Mouse (Mus musculus) MN1 (cell line): ENCODE data around the gene Prss22.
A peak's percentile ranks its signal among the peaks of the same experiment; 100 is the strongest.
"Not testable (repeated sequence)": the region's sequence is repeated elsewhere in the genome, so short reads cannot be mapped to it uniquely, and the experiment has no call there.

Experiments
- DNase-seq: peaks from one replicate; pipeline ENCODE4 v3.0.0-alpha.2; 2016; ENCODE audit warnings: low spot score

The Prss22 gene

DNA sequence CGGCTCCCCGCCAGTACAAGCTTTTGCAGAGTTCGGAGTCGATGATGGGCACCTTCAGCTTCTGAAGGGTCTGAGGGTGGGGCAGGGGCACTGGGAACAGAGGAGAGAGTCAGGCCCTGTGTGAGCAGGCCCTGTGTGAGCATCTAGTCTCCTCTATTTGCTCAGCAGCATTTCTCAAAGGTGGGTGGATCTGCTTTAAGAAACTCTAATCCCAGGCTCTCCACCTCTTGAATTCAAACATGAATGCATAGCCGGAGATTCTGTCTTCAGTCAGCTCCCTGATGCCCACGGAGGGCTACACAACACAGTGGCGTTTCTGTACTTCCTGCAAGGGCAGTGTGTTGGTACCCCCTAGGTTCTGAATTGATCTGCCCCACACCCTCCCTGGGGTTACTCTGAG, 3.2 kb downstream of the Prss22 start:
- DNase-seq = no peak

DNA sequence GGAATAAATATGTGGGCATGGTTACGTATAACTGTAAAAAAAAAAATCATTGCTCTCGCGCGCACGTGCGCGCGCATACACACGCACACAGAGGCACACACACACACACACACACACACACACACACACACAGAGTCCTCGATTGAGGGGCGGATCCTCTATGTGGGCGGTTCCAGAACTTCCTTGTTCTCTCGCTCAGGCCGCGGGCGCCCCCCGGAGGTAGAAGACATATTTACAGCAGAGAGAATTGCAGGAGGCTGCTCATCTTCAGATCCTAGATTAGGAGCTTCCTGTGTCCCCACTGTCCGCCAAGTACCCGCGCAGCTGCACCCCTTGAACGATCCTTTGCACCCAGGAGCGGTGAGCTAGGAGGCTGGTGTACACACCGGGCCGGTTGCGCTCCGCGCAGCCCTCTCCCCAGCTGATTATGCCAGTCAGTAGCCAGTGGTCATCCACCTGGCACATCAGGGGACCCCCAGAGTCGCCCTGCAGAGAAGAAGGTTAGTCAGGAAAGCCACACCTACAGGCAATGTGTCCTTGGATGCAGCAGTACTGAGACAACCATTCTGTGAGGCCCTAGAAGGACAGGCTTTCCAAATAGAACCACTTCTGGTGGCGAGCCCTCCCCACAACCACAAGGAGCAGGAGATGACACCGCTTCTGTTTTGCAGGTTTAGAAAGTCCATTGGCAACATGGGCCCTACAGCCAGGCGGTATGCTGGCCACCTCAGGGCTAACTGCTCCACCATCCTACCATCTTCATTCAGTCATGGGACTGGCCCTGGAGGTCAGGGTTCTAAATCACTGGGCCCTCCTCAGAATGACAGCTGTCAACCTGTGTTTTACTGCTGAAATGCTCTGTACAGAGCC, 4.1 kb downstream of the Prss22 start:
- no peak for DNase-seq

DNA sequence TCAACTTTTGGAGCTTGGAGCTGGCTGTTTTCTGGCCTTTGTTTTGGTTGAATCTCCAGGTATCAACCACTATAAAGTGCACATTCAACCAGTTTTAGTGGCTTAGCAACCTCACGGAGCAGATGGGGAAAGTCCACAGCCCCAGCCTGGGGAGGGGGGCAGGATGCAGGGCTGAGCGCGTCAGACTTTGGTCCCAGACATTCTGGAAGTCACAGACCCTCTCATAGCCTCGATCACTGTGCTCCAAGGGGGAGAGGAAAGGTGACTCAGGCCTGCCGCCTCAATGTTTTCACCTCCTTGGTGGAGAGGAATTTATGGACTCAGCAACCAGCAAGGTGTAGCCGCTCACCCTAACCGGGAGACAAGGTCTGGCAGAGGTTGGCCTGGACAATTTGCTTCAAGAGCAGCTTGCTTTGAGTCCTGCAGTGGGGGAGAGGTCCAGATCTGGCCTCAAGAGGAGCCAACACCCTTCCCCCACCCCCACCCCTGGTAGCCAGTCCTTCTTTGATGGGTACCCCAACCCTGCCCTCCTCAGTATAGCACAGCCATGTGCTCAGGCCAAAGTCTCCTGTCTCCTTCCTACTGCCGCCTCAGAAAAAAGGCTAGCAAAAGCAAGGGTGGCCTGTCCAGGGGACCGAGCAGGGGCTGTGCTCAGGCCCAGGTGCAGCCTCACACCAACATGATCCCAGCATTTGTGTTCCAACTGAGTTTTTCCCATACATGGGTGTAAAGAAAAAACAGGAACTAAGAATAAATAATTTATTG, 4.9 kb downstream of the Prss22 start:
- no peak for DNase-seq

DNA sequence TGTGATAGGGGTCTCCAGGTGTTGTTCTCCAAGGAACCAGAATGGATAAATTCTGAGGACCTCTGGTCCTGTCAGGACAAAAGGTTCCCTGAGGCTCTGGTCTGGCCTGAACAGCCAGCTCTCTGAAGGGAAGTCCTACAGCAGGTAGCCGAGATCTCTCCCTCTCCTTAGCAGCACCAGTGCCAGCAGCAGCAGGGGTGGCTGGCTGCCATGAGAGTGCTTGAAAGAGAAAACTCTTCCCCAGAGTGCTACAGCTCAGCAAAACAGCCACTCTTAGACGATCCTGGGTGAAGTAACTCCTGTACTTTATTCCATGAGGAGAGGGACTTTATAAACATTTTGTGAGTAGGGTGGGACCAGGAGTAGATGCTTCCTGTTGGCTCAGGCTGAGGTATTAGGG, 8.1 kb downstream of the Prss22 start:
- no peak for DNase-seq

DNA sequence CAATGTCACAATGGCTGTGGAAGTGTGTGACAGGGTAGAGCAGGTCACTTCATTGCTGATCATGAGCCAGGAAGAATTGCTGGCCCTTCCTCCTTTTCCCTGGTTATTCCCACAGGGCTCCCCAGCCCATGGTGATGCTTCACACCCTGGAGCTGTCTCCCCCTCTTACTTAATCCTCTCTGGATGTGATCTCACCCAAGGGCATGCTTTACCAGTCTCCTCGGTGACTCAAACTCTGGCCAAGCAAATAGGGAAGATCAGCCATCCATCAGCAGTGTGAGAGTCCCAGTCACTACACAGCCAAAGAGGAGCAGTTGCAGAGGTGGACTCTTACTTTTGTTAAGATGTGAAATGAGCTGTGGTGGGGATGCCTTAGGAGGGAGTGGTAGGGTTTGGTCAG, 12.9 kb downstream of the Prss22 start:
- no peak for DNase-seq

DNA sequence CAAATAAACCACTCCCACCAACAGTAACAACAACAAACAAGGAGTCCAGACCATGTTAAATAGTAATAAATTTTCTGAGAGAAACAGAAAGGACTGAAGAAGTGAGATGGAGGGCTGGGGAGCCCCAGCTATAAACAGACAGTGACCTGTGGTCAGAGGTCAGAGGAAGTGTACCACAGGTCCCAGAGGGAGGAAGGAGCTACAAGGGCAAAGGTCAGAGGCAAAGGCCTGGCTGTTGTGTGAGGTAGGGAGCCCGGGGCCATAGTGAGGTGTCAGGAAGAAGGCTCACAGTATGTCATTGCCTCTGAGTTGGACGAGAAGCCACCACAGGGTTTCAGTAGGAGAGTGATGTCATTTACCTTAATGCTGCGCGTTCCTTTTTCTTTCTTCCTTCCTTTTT, 15.0 kb downstream of the Prss22 start:
- no peak for DNase-seq

DNA sequence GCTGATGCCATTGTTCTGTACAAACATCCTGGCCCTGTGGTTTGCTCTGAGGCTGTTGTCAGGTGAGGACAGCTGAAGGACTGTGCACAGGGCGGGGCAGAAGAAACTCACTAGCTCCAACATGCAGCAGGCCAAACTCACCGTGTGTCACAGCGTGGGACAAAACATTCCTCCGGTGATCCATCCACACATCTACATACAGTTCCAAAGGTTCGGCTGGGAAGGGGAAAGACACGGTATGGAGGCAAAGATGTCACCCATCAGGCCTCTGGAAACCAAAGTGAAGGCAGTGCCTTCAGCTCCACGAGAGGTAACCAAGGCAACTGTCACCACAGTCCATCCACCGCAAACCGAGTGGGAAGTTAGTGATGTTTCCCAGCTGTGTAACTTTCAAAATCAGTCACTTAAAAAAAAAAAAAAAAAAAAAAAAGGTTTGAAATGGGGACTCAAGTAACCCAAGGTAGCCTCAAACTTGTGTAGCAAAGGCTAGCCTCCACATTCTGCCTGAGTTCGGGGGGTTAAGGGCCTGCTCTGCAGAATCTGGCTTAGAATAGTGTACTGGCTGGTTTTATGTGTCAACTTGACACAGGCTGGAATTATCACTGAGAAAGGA, 17.5 kb downstream of the Prss22 start, which contains the start of gene Prss30:
Gene Prss30, minus strand, starts transcription at position 270 of the 613 bp plus-strand sequence.
- no peak for DNase-seq

DNA sequence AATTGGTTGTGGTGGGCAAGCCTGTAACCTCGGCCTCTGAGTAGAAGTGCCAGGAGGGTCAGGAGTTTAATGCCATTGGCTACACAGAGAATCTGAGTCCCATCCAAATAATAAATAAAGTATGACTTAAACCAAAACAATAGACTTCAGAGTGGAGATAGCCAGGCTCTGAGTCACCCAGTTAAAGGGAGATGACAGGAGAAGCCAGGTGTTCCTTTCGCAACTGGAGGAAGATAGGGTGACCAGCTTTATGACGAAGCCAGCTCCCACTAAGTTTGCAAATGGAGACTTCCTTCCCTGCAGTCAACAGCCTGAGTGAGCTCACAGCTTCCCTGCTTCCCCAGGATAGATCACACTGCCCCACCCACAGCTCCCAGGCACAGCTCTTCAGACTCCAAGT, 18.4 kb downstream of the Prss22 start:
- DNase-seq = no peak

DNA sequence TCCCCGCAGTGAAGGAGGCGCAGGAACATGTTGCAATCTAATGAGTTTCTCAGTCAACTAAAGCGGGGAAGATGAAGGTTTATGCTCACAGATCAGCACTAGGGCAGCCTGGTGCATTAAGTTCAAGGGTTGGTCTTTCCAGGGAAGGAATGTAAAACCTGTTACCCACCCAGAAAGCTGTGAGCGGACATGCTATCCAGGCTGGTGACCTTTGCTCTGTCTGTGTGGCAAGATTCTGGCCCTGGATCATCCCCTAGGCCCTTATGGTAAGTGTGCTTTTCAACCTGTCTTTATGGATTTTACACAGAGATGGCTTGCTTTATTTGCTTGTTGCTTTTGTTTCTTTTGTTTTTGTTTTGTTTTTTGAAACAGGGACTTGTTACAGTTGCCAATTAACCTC, 21.2 kb downstream of the Prss22 start:
- no peak for DNase-seq

DNA sequence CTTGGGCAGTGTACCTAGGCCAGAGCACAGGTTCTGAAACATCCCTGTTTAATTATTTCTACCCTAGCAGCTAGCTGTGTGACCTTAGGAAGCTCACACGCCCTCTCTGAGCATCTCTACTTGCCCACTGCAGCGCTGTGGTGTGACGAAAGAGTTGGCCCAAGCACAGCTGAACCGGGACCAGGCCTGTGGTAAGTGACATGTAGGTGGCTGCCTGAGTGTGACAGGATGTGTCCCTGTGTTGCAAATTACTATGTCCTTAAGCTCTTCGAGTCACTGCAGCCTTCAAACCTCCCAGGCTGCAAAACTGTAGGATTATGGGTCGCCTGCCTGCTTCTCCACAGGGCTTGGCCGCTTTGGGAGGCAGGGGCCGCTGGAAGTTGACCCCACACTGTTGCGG, 26.6 kb downstream of the Prss22 start:
- no peak for DNase-seq

DNA sequence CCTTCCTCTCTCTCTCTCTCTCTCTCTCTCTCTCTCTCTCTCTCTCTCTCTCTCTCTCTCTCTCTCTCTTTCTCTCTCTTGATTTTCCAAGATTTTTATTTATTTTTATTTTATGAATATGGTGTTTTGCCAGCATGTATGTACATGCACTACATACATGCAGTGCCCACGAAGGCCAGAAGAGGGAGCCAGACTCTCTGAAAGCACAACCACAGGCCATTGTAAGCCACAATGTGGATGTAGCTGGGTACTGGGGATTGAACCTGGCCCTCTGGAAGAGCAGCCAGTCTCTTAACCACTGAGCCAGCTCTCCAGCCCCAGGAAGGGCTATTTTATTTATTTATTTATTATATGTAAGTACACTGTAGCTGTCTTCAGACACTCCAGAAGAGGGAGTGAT, 28.7 kb downstream of the Prss22 start:
- DNase-seq = peak; percentile 37

DNA sequence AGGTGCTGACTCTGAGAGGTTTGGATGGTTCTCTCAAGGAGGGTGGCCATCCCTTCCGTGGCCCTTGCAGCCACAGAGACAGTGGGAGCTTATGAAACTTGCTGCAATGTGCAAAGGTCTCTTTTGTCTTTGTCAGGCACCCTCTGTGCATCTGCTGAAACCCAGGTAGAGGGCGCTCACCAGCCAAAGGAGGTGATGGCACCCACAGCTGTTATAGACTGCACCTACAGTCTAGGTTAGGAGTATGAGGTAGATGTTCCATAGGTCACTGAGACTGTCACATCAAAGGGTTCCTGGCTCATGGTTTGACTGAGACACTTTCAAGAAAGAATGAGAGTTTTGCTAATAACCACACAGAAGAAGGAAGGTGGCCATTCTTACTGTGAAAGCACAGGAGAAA, 29.1 kb downstream of the Prss22 start:
- DNase-seq = no peak

DNA sequence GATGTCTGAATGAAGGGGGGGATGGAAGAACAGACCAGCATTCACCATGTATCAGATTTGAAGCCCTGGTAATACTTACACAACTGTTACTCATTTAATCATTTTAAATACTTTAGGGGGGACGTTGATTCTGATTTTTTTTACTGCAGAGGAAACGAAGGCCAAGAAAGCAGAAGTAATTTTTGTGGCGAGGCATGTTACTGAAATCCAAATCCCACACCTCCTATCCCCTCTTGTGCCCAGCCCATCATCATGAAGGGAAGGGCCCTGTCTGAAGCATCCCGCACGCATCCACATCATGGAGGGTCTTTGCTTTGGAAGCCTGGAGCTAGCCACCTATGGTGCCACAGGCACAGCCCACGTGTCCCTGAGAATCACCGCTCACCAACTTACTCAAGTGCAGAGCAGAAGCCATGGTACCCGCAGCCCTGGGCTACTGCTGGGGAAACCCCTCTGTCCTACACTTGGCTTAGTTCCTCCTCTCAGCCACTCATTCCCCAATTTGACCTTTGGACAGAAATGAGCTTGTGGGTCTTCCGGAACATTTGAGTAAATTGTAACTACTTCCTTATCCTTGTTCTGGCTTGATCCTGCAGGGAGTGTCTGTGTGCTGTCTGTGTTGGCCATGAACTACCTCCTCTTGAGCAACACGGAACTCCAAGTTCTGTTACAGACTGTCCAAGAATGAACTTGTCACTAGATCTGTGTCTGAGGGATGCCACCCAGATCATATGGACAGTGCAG, 31.1 kb downstream of the Prss22 start:
- no peak for DNase-seq

DNA sequence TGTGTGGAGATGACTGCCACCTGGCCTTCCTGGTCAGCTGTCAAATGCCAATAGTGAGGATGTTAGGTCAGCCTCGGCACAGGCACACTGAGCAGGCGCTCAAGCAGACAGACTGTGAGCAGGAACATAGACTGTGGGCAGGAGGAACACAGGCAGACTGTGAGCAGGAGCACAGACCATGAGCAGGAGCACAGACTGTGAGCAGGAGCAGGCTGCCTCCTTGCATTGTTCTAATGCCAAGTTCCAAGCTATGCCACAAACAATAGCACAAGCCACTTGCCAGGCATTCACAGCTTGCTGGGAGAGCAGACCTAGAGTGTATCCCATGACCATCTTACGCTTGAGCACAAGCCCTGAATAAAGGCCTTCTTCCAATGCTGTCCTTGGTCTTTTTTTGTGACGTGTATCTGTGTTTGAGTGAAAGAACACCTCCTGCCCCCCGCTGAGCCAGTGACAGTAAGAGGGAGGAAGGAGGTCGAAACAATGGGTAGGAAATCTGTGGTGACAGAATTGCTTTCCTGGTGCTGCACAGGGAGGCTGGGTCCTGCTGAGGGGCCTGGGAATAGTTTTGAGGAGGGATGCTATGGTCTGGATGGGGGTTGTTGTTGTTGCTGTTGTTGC, 32.0 kb downstream of the Prss22 start:
- DNase-seq = no peak

DNA sequence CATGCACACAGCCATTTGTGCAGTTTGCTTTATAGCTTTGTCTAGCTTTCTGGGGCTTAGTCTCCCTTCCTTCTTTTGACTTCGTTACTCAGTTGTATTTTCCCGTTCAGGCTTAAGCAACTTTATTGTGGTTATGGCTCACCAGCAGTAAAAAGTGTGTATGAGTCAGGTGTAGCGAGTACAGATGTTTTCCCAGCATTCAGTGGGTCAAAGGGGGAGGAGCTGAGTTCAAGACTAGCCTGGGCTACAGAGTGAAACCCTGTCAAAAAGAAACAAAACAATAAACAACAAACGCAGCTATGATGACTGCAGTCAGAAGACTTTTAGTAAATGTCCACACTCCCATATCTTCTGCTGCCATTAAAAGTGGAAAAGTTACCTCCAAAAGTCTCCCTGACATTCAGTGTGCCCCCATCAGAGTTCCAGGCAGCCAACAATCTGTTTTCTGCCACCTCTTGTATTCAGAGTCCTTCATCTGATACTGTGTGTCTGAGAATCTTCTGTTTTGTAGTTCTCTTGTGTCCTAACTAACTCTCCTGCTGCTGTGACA, 36.3 kb downstream of the Prss22 start:
- no peak for DNase-seq

DNA sequence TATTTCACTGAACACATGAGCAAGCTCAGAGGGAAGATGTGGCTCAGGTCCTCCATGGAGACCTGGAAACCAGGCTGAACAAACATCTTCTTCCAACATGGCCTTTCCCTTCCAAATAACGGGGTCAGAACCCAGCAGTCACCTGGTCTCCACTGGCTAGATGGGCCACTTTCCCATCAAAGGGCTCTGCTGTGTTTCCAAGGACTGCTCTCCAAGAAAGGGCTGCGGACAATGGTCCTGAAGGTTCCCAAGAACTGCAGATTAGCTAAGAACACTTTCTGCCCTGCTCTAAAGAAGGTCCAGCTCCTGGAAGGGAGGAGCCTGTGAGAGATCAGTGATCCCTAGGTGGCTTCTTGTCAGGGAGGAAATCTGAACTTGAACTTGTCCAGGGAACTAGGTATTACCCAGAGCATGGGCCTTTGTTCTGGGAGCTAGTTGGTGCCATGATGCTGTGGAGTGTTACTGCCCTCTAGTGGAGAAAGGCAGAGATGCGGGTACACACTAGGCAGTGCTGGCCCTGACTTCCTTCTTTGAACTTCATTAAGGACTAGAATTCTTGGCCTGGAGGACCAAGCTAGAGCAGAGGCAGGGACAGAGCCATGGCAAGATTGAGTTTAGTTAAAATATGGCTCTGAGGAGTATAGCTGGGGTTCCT, 37.7 kb downstream of the Prss22 start:
- DNase-seq = peak; percentile 83

DNA sequence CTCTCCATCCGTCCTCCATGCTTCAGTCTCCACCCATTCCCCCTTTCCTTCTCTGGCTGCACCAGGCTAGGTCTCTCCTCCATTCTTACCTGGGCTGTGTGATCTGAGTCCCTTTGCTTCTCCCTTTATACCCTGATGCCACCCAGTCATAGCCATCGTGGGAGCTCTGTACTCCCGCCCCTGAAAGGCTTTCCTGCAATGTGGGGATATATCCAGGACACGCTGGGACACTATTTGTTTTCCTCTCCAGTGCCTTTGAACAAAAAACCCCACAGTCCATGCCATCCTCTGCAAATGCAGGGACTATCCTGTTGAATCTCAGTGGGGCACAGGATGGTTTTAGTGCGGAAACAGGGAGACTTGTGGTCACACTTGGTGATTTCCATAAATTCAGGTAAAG, 42.7 kb downstream of the Prss22 start, which contains the start of gene Sbpl:
Gene Sbpl, minus strand, starts transcription at position 101 of the 400 bp plus-strand sequence.
- no peak for DNase-seq

DNA sequence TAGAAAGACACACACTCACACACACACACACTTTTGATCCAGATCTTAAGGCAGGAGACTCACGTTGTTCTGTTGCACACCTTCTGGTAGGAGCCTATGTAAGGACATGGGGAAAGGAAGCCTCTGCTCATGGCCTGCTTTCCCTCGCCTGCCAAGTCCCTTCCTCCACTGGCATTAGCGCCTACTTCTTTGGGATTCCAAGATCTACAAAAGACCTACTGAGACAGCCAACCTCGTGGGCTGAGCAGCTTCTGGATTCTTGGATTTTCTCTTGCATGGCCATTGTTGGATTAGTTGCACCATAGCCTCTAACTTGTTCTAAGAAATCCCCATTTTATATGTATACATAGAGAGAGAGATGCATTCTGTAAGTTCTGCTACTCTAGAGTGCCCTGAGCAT, 47.1 kb downstream of the Prss22 start:
- DNase-seq = not testable (repeated sequence)

DNA sequence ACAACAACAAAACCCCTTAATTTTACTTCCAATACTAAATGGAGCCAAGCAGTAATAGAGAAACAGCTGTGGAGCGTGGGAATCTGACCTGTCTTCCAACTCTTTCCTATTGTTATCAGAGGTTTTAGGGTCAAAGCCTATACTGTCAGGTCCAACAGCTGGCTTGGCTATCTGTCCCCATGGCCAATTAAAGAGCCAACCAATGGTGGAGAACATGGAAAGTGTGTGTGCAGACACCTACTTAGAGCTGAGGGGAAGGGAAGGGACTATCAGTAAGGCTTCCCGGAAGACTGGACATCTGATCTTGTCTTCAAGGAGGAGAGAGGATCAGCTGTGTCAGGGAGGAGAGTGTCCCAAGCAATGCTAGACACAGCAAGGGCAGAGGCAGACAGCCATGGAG, 48.8 kb downstream of the Prss22 start:
- no peak for DNase-seq

DNA sequence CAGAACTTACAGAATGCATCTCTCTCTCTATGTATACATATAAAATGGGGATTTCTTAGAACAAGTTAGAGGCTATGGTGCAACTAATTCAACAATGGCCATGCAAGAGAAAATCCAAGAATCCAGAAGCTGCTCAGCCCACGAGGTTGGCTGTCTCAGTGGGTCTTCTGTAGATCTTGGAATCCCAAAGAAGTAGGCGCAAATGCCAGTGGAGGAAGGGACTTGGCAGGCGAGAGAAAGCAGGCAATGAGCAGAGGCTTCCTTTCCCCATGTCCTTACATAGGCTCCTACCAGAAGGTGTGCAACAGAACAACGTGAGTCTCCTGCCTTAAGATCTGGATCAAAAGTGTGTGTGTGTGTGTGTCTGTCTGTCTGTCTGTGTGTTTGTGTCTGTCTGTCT, 50.4 kb downstream of the Prss22 start:
- not testable (repeated sequence) for DNase-seq
